Mouse (Mus musculus) C2C12 (cell line): ENCODE data around the gene Uvrag.

Experiments used
- CTCF ChIP-seq: IDR thresholded peaks from one replicate; pipeline ENCODE4 v1.5.1; 2011; ENCODE audit not compliant: control insufficient read depth, insufficient read depth, insufficient read length
- FOSL1 ChIP-seq: IDR thresholded peaks from one replicate; pipeline ENCODE4 v1.8.0; 2011; ENCODE audit warnings: mild to moderate bottlenecking, low read length; ENCODE audit not compliant: poor library complexity, insufficient read depth, severe bottlenecking
- MAX ChIP-seq: IDR thresholded peaks from one replicate; pipeline ENCODE4 v1.6.1; 2011; ENCODE audit warnings: mild to moderate bottlenecking, control low read depth

GRCm38 (mm10) chr7:98981423-98981822, 159.5 kb downstream of the Uvrag start:
- no peak for TF ChIP-seq CTCF
- TF ChIP-seq FOSL1 = no peak
- TF ChIP-seq MAX = no peak
